Comparison of ENCODE assay signal across 15 mouse cellular contexts in genomic region chr2:127333945-127334603, GRCm38 (mm10). TPM values are rescaled to one million over a fixed set of nuclear protein-coding genes. Genes with fewer than 3 reads are reported as not detected.
DNase-seq lines count a peak whose midpoint lies in the region; ATAC-seq lines count a peak whose summit lies in the region.
"Had no signal": no experiment of that assay in that cellular context is flagged by ENCODE, and none has a peak within 500 bp of the region (broad histone marks: within the 10 kb centered on the region; RNA-seq: fewer than 3 reads in every experiment).

No protein-coding gene starts in this region.

- H3K4me2 ChIP-seq in liver, embryonic 12.5 days = no peak overlapping the region; the same call in 1 of the 2 replicates

- no peaks in the 10 kb centered on the region for H3K9me3 ChIP-seq in liver, embryonic 12.5 days (replicated peaks)

- no peak for ATAC-seq in cerebellum, adult (ENCODE audit: insufficient number of reproducible peaks, low FRiP score, low TSS enrichment)
- no peak for ATAC-seq in liver, embryonic 12.5 days
- peak; percentile 44 for ATAC-seq in inflammation-experienced regulatory T-cells, adult 6 months
- ATAC-seq in erythroblast, adult 5-6 weeks (replicated peaks; ENCODE audit: low FRiP score, poor library complexity, severe bottlenecking) = no peak

- peaks cover 47% of the 10 kb centered on the region for H3K27me3 ChIP-seq in liver, embryonic 12.5 days (replicated peaks)

- H3K4me1 ChIP-seq in liver, embryonic 12.5 days = peaks cover 68% of the 10 kb centered on the region

- H3K9ac ChIP-seq in liver, embryonic 12.5 days = no peak overlapping the region

- peak; percentile 25 to 34 for DNase-seq in cerebellum, postnatal 10 days
- DNase-seq in liver = peak; percentile 22
- DNase-seq in thymus, postnatal 10 days (ENCODE audit: low spot score in 2 of 2) = peak; percentile 60 to 65
- no peak for DNase-seq in gastrocnemius, adult 18-20 months (ENCODE audit: low spot score)

- no peak overlapping the region for H3K27ac ChIP-seq in liver, embryonic 12.5 days

- H3K4me3 ChIP-seq in liver, embryonic 12.5 days = no peak overlapping the region

- WGBS in liver, embryonic 12.5 days (ENCODE audit: insufficient replicate concordance) = 43% methylated on average over 5 of the region's 5 CpGs

- no peaks in the 10 kb centered on the region for H3K36me3 ChIP-seq in liver, embryonic 12.5 days

RNA-seq across cellular contexts. Expression of gene Dusp2, which starts 1.9 kb away (rescaled TPM):
- polyA plus RNA-seq in liver, embryonic 12.5 days (2016; fragmentation: Nextera tagmentation; extraction: Ambion mirVana) = 7.3 and 8.0 TPM in 2 replicates
- polyA plus RNA-seq in inflammation-experienced regulatory T-cells, adult 6 months (2017; shearing (Covaris generic)) = 10 to 100 TPM; 26.0 to 29.5 (median 27.9) TPM
- total RNA-seq in erythroblast, adult 5-6 weeks (2015; ENCODE audit: low replicate concordance) = 3.6 and 5.6 TPM in 2 replicates
- 0.34 and 1.5 TPM in 2 replicates for total RNA-seq in erythroblast, adult 5-6 weeks (2017; ENCODE audit: low replicate concordance)
- under 1 TPM; 0.37 to 1.00 TPM for total RNA-seq in gastrocnemius, adult 18-20 months (2021)

RNA-seq across cellular contexts. Expression of gene Astl, which starts 4.4 kb away (rescaled TPM):
- not detected in 2 replicates for polyA plus RNA-seq in liver, embryonic 12.5 days (2016; fragmentation: Nextera tagmentation; extraction: Ambion mirVana)
- under 1 TPM in 2 of 3 experiments, not detected in 1; 0.21 to 0.35 TPM for polyA plus RNA-seq in inflammation-experienced regulatory T-cells, adult 6 months (2017; shearing (Covaris generic))
- not detected in 2 replicates for total RNA-seq in erythroblast, adult 5-6 weeks (2015; ENCODE audit: low replicate concordance)
- not detected in 2 replicates for total RNA-seq in erythroblast, adult 5-6 weeks (2017; ENCODE audit: low replicate concordance)
- total RNA-seq in gastrocnemius, adult 18-20 months (2021) = not detected
- total RNA-seq: left cerebral cortex, postnatal 10 days; midbrain, postnatal 0 days had no signal
- polyA plus RNA-seq: brain, embryonic 14.5 days; heart, embryonic 14.5 days; kidney, postnatal 0 days; lung, embryonic 16.5 days; midbrain, postnatal 0 days; stomach, embryonic 14.5 days had no signal

RNA-seq across cellular contexts. Expression of gene Adra2b, which starts 28.9 kb away (rescaled TPM):
- polyA plus RNA-seq in liver, embryonic 12.5 days (2016; fragmentation: Nextera tagmentation; extraction: Ambion mirVana) = 38.3 and 42.5 TPM in 2 replicates
- under 1 TPM in 1 of 3 experiments, not detected in 2; 0.13 TPM for polyA plus RNA-seq in inflammation-experienced regulatory T-cells, adult 6 months (2017; shearing (Covaris generic))
- not detected in 2 replicates for total RNA-seq in erythroblast, adult 5-6 weeks (2015; ENCODE audit: low replicate concordance)
- total RNA-seq in erythroblast, adult 5-6 weeks (2017; ENCODE audit: low replicate concordance) = not detected in 2 replicates
- total RNA-seq in gastrocnemius, adult 18-20 months (2021) = under 1 TPM; 0.40 to 0.71 TPM
